In genomic region chr11:103266729-103267345, GRCm38 (mm10) we compare ENCODE assay signal across 8 mouse cellular contexts. TPM values are rescaled to one million over a fixed set of nuclear protein-coding genes. Genes with fewer than 3 reads are reported as not detected.
A peak's percentile ranks its signal among the peaks of the same experiment; 100 is the strongest.
DNase-seq lines count a peak whose midpoint lies in the region; ATAC-seq and TF ChIP-seq lines count a peak whose summit lies in the region.

No protein-coding gene starts in this region.

- no peaks in the 10 kb centered on the region for H3K36me3 ChIP-seq in heart, embryonic 10.5 days
- no peaks in the 10 kb centered on the region for H3K36me3 ChIP-seq in ES-Bruce4 (ENCODE audit: control insufficient read depth, insufficient read depth, low read length, poor library complexity, severe bottlenecking)
- H3K36me3 ChIP-seq in megakaryocyte, embryonic 14.5 days (replicated peaks; ENCODE audit: low read length) = no peaks in the 10 kb centered on the region

- no peak for TF ChIP-seq EP300 in ES-Bruce4 (IDR thresholded peaks at IDR 0.05; ENCODE audit: insufficient read depth, low read depth, low read length)

- H3K27me3 ChIP-seq in heart, embryonic 10.5 days (ENCODE audit: insufficient read depth, poor library complexity, severe bottlenecking) = 0 out of 2 replicates have a peak, but pooled peaks cover 3% of the 10 kb centered on the region
- no peaks in the 10 kb centered on the region for H3K27me3 ChIP-seq in ES-Bruce4 (ENCODE audit: control insufficient read depth, insufficient read depth, low read length, poor library complexity, severe bottlenecking)
- peaks cover 6% of the 10 kb centered on the region for H3K27me3 ChIP-seq in megakaryocyte, embryonic 14.5 days (replicated peaks)

- H3K27ac ChIP-seq in heart, embryonic 10.5 days = peak overlapping the region; percentile 92
- H3K27ac ChIP-seq in ES-Bruce4 (ENCODE audit: insufficient read depth, low read length) = no peak overlapping the region

- no peaks in the 10 kb centered on the region for H3K9me3 ChIP-seq in heart, embryonic 10.5 days
- H3K9me3 ChIP-seq in ES-Bruce4 (replicated peaks; ENCODE audit: control insufficient read depth, insufficient read depth, low read length, poor library complexity, severe bottlenecking) = no peaks in the 10 kb centered on the region
- no peaks in the 10 kb centered on the region for H3K9me3 ChIP-seq in megakaryocyte, embryonic 14.5 days

- no peak; the same call in 1 of the 2 replicates for ATAC-seq in frontal cortex, adult (ENCODE audit: low TSS enrichment)

- no peak for DNase-seq in heart, embryonic 10.5 days (ENCODE audit: low spot score)
- no peak for DNase-seq in heart, postnatal 36 days
- peak; percentile 8 for DNase-seq in forelimb bud, embryonic 11.5 days (ENCODE audit: low read depth, low spot score)
- DNase-seq in cerebellum, adult 8-10 months = no peak
- DNase-seq in left cerebral cortex, postnatal 4 days = no peak

- no peak for TF ChIP-seq CTCF in ES-Bruce4 (IDR thresholded peaks at IDR 0.05; ENCODE audit: low read depth, low read length)

- no peak for TF ChIP-seq POLR2A in ES-Bruce4 (IDR thresholded peaks at IDR 0.05; ENCODE audit: insufficient read depth, low read length)

- WGBS in heart, embryonic 10.5 days = under 1% methylated on average over 42 of the region's 42 CpGs

- peaks cover 54% of the 10 kb centered on the region for H3K4me1 ChIP-seq in heart, embryonic 10.5 days
- H3K4me1 ChIP-seq in ES-Bruce4 (ENCODE audit: control insufficient read depth, insufficient read depth, low read length) = no peaks in the 10 kb centered on the region
- peaks cover 70% of the 10 kb centered on the region for H3K4me1 ChIP-seq in megakaryocyte, embryonic 14.5 days

- intact Hi-C loops in heart, postnatal 36 days (cut with DNase I) = loop anchor here (1.0 to 2.0 kb wide), 2 partner anchors 20 to 99 kb away; no protein-coding TSS in a partner anchor
- intact Hi-C loops in left cerebral cortex, postnatal 4 days (cut with DNase I) = loop anchor here (10.0 kb wide), 1 partner anchor 58 kb away; no protein-coding TSS in a partner anchor

- peak overlapping the region; percentile 76 for H3K4me3 ChIP-seq in heart, embryonic 10.5 days
- peak overlapping the region; percentile 92 for H3K4me3 ChIP-seq in ES-Bruce4 (ENCODE audit: low read depth, low read length)
- H3K4me3 ChIP-seq in megakaryocyte, embryonic 14.5 days (replicated peaks) = peak overlapping the region; percentile 97

- peak overlapping the region; percentile 75 for H3K9ac ChIP-seq in ES-Bruce4 (ENCODE audit: low read depth, poor library complexity, severe bottlenecking)

RNA-seq across cellular contexts. Expression of gene Map3k14, which starts 0.4 kb away (rescaled TPM):
- 1.7 and 2.1 TPM in 2 replicates for polyA plus RNA-seq in heart, embryonic 10.5 days (2016; fragmentation: Nextera tagmentation; extraction: Ambion mirVana)
- total RNA-seq in heart, postnatal 36 days (2021) = 1 to 10 TPM; 3.3 to 3.8 TPM
- polyA plus RNA-seq in ES-Bruce4 (2011; ENCODE audit: insufficient read depth, insufficient read length, low read depth, missing spikeins) = 2.2 and 3.3 TPM in 2 replicates
- 1.0 and 2.3 TPM in 2 replicates for polyA plus RNA-seq in megakaryocyte, embryonic 14.5 days (2012; ENCODE audit: insufficient read depth, low replicate concordance)
- 1 to 10 TPM; 3.7 to 4.3 TPM for total RNA-seq in left cerebral cortex, postnatal 4 days (2021)

RNA-seq across cellular contexts. Expression of gene Spata32, which starts 48.6 kb away (rescaled TPM):
- polyA plus RNA-seq in heart, embryonic 10.5 days (2016; fragmentation: Nextera tagmentation; extraction: Ambion mirVana) = not detected in 2 replicates
- total RNA-seq in heart, postnatal 36 days (2021) = not detected
- not detected in 2 replicates for polyA plus RNA-seq in ES-Bruce4 (2011; ENCODE audit: insufficient read depth, insufficient read length, low read depth, missing spikeins)
- not detected in 2 replicates for polyA plus RNA-seq in megakaryocyte, embryonic 14.5 days (2012; ENCODE audit: insufficient read depth, low replicate concordance)
- total RNA-seq in left cerebral cortex, postnatal 4 days (2021) = 1 to 10 TPM; 1.4 to 2.0 TPM

RNA-seq across cellular contexts. Expression of gene 1700023F06Rik, which starts 58.5 kb away (rescaled TPM):
- polyA plus RNA-seq in heart, embryonic 10.5 days (2016; fragmentation: Nextera tagmentation; extraction: Ambion mirVana) = 0.35 TPM in 1 of 2 replicates, not detected in the other
- total RNA-seq in heart, postnatal 36 days (2021) = not detected
- 2.0 and 2.2 TPM in 2 replicates for polyA plus RNA-seq in ES-Bruce4 (2011; ENCODE audit: insufficient read depth, insufficient read length, low read depth, missing spikeins)
- polyA plus RNA-seq in megakaryocyte, embryonic 14.5 days (2012; ENCODE audit: insufficient read depth, low replicate concordance) = not detected in 2 replicates
- 1 to 10 TPM; 1.5 to 2.0 TPM for total RNA-seq in left cerebral cortex, postnatal 4 days (2021)
